Mouse (Mus musculus) layer of hippocampus, postnatal 36 days (tissue): ENCODE data around the gene Hacl1. TPM values are rescaled to one million over a fixed set of nuclear protein-coding genes. Genes with fewer than 3 reads are reported as not detected.

Experiments
- DNase-seq, 2 experiments: peaks; one replicate each; pipeline ENCODE4 v3.0.0; 2022
- total RNA-seq, 2 experiments: library from RNA; stranded (reverse); gene quantifications; 2 replicates each; pipeline ENCODE4 v1.2.3; 2021

The Hacl1 gene
- 1 to 10 TPM; 6.6 to 9.8 TPM for total RNA-seq

GRCm38 (mm10) chr14:31640890-31641505 lies at the start of gene Hacl1, which contains the start of gene Btd:
Gene Hacl1, minus strand, starts transcription at chr14:31641286.
Gene Btd, plus strand, starts transcription at chr14:31641028.
- peak; percentile 87 to 88 for DNase-seq

- DNase-seq: no peak
Measured at GRCm38 (mm10) chr14:31686231-31686630, 45.1 kb upstream of the Hacl1 start.

DNA sequence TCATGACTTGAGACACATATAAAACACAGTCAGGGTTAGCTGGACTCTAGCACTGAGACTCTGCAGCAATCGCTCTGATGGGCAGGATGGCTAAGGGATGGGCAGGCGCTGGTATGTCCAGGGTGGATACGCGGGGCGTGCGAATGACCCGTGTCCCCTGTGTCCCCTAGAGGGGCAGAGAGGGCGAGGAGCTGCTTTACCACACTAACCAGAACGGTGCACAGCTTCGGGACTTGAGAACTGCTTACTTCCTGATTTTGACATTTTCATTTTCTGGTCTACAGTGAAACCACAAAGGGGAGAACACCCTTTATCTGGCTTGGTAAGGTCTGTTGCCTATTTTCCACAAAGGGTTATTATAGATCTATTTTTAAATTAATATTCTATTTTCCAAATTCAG lies 44.6 kb upstream of the Hacl1 start:
- DNase-seq: no peak

DNA sequence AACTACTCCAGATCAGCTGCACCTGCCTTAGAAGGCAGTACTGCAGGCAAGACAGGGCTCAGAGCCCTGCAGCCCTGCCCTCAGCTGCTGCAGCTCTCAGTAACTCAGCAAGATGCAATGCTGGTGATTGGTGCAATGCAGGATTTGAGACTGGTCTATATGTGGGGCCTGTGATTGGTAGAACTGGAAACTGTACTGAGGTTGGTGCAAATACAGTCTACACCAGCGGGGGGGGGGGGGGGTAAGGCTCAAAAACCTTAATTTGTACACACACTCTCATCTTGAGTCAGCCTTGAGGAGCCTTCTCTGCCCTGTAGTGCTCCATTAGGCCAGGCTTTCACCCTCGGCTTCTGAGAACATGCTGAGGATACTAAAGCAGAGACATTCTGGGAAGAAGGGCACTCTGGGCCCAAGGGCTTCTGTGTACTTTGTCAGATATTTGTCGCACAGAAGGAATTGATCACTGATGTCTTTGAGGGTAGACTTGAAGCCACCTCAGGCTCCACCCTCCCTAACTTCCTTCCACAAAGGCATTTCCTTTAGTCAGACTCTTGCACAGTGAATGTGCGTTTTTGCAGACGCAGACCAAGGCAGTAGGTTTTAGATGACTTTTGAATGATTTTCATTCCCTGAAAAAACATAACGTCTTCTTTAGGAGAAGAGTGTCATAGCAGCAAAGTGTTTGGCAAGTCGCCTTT lies 43.4 kb upstream of the Hacl1 start:
- DNase-seq: no peak

- DNase-seq: no peak
Measured at GRCm38 (mm10) chr14:31683610-31684009, 42.5 kb upstream of the Hacl1 start.

- no peak for DNase-seq
Measured at GRCm38 (mm10) chr14:31681931-31682555, 41.0 kb upstream of the Hacl1 start.

- no peak for DNase-seq
Measured at GRCm38 (mm10) chr14:31681291-31681690, 40.2 kb upstream of the Hacl1 start.

DNA sequence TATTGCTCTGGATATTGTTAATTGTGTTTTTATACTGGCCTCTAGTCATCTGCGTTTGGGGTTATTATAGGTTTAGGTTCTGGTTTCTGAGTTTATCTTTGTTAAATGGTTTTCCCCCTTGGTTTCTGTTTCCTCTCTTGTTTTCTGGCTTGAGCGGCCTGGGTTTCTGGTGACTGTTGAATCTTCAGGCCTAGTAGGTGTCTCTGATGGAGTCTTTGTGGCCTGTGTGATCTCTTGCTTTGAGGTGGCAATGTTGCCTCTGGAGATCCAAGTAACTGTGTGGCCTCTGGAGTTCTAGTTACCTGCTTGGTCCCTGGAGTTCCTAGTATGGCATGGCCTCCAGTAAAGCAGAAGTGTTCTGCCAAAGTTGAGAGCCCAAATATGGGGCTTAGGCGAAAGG lies 39.6 kb upstream of the Hacl1 start:
- no peak for DNase-seq

DNA sequence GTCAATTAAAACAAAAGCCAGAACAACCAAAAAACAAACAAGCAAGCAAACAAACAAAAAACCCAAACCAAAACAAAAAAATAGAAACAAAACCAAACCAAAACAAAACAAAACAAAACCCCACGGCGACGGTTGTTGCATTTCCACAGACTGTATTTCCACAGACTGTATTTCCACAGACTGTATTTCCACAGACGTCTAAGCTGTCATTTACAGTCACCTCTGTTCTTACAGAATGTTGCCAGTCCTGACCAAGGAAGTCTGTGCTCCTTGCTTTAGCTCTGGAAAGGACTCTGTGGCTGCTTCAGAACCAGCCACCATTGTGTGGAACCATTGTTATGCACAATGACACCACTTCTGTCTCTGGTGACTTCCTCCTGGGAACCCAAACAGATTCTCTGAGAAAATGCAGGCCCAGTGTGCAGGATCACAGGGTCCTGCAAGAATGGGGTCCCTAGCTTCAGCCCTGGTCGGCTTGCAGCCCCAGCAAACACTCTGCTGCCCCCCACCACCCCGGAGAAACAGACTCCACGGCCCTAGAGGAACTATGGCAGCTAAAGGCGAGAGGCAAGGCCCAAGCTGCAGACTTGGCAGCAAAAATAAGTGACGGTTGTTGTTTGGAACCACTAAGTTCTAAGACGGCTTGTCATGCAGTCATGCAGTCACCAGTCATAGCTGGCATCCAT lies 30.7 kb upstream of the Hacl1 start:
- no peak for DNase-seq

- no peak for DNase-seq
Measured at GRCm38 (mm10) chr14:31669642-31670490, 28.8 kb upstream of the Hacl1 start.

DNA sequence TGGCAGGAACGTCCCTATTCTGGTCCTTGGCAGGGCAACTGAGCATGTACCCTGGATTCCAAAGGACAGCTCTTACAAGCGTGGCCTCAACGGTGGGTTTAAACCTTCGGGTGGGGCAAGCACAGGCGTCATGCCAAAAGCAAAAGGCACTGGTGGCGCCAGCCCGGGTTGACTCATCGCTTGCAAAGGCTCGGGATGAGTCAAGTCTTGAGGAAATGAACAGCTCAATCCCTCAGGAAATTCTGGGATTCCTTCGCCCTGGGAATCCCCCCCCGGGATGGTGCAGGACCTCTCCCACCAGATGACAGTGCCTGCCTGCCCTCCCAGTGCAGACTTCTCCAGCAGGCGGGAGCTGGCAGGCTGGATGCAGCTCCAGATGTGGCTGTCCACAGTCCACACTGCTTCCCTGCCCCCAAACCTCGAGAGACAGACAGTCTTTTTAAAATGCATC lies 28.1 kb upstream of the Hacl1 start:
- DNase-seq: no peak

DNA sequence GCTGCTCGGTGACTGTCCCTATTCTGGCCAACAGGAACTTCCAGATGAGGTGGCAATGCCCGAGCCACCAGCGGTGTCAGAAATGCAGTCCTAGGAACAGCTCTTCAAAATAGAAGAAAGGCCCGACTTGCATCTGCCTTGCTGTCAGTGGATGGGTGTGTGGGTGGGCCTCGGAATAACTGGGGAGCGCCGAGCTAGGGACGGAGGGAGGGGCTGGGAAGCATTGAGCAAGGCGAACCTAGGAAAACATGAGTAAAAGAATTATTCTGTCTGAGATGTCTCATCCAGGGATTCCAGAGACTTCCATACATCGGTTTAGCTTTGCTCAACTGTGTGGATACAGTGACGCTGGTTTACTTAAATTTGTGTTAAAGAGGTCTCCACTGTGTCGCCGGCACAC lies 27.2 kb upstream of the Hacl1 start:
- no peak for DNase-seq

DNA sequence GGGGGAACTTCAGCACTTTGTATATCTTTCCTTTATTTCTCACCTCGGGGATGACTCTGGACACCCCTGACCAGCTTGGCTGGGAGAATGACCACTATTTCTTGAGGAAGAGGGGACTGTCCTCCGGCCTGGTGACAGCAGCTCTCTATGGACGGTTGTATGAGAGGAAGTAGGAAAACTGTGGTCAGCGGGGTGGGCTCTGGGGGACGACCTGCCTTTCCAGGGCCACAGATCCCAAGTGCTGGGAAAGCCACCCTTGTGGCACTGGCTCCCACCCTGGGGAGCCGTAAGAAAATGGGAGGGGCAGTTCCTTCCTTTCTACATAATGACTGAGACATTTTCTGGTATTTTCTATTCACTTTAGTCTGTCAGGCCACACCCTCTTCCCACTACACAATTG lies 26.7 kb upstream of the Hacl1 start:
- DNase-seq: no peak

- no peak for DNase-seq
Measured at GRCm38 (mm10) chr14:31666931-31667705, 26.0 kb upstream of the Hacl1 start.

GRCm38 (mm10) chr14:31665566-31665940 lies 24.5 kb upstream of the Hacl1 start:
- no peak for DNase-seq

DNA sequence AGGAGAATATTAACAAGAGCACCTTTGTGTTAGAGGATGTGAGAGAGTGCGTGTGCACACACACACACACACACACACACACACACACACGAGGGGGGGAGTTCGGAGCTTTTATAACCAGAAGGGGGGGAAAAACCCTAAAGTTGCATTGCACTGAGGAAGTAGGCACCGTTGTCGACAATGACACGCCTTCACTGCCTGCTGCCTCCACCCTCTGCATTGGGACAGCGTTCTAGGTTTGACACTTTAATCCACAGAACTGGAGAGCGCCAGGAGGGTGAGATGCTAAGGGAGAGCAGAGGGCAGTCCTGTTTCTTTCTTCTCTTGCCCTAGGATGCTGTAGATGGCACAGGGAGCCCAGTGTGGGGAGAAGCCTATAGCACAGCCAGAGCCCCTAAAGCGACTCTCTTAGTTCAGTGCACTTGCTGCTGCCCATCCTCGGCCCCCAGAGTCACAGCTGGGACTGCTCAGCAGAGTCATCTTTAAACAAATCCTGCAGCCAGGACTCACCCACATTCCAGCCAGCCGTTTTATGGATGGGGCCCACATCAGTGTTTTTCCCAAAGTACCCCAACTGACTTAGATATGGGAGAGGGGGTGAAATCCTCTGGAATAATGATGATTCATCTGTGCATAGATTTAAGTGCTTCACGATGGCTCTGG lies 23.9 kb upstream of the Hacl1 start:
- no peak for DNase-seq

GRCm38 (mm10) chr14:31664100-31664902 lies 23.2 kb upstream of the Hacl1 start:
- no peak for DNase-seq

GRCm38 (mm10) chr14:31663376-31664099 lies 22.5 kb upstream of the Hacl1 start:
- no peak for DNase-seq

- no peak for DNase-seq
Measured at GRCm38 (mm10) chr14:31662555-31663211, 21.6 kb upstream of the Hacl1 start.
